8 mouse cellular contexts compared by ENCODE assay signal in genomic region chr4:121213936-121214792, GRCm38 (mm10). TPM values are rescaled to one million over a fixed set of nuclear protein-coding genes. Genes with fewer than 3 reads are reported as not detected.
DNase-seq lines count a peak whose midpoint lies in the region; ATAC-seq lines count a peak whose summit lies in the region.

No protein-coding gene starts in this region.

- intact Hi-C loops in left cerebral cortex, postnatal 4 days (cut with DNase I) = no loop called here

- DNase-seq in ovary, postnatal 36 days (ENCODE audit: low spot score) = peak; percentile 64
- no peak for DNase-seq in ovary, postnatal 14 days (ENCODE audit: low spot score)
- DNase-seq in cerebellum, adult 8-10 months = peak; percentile 8
- DNase-seq in left cerebral cortex, postnatal 4 days = peak; percentile 57
- DNase-seq in spleen, postnatal 14 days (ENCODE audit: low spot score in 2 of 2) = peak; percentile 46 to 51

- ATAC-seq in frontal cortex, adult (ENCODE audit: low TSS enrichment) = peak; percentile 69
- ATAC-seq in inflammation-experienced regulatory T-cells, adult 6 months = peak; percentile 45
- peak; percentile 78 for ATAC-seq in megakaryocyte-erythroid progenitor cell, adult 5-6 weeks (replicated peaks; ENCODE audit: low FRiP score, low TSS enrichment, poor library complexity, severe bottlenecking)

RNA-seq across cellular contexts. Expression of gene Rlf, which starts 0.7 kb away (rescaled TPM):
- 10 to 100 TPM; 14.1 to 21.5 (median 19.0) TPM for polyA plus RNA-seq in inflammation-experienced regulatory T-cells, adult 6 months (2017; shearing (Covaris generic))
- total RNA-seq in left cerebral cortex, postnatal 4 days (2021) = 10 to 100 TPM; 35.8 to 36.2 TPM
- 28.6 and 29.1 TPM in 2 replicates for total RNA-seq in megakaryocyte-erythroid progenitor cell, adult 5-6 weeks (2014; fragmentation: Nextera tagmentation)
- 42.0 and 43.0 TPM in 2 replicates for total RNA-seq in megakaryocyte-erythroid progenitor cell, adult 5-6 weeks (2017)
